Mouse (Mus musculus) forebrain, embryonic 10.5 days (tissue): ENCODE data around the gene Nhlrc2. TPM values are rescaled to one million over a fixed set of nuclear protein-coding genes. Genes with fewer than 3 reads are reported as not detected.

Experiments used
- DNase-seq: peaks from one replicate; pipeline ENCODE4 v3.0.0-alpha.2; 2017; ENCODE audit warnings: low spot score; ENCODE audit errors: extremely low spot score
- H3K27ac ChIP-seq: fragments of 300-500 bp; sonication (generic); 2 replicates; pipeline ENCODE4 v1.5.1; 2016; ENCODE audit warnings: mild to moderate bottlenecking
- H3K27me3 ChIP-seq: fragments of 300-500 bp; sonication (generic); 2 replicates; pipeline ENCODE4 v1.6.1; 2016; ENCODE audit warnings: mild to moderate bottlenecking; ENCODE audit not compliant: poor library complexity, severe bottlenecking
- H3K36me3 ChIP-seq: fragments of 300-500 bp; sonication (generic); replicated peaks from 2 replicates; pipeline ENCODE4 v1.6.1; 2016; ENCODE audit warnings: mild to moderate bottlenecking, moderate library complexity
- H3K4me1 ChIP-seq: fragments of 300-500 bp; sonication (generic); 2 replicates; pipeline ENCODE4 v1.6.1; 2016
- H3K4me3 ChIP-seq: fragments of 300-500 bp; sonication (generic); 2 replicates; pipeline ENCODE4 v1.5.1; 2016; ENCODE audit warnings: mild to moderate bottlenecking, moderate library complexity
- H3K9me3 ChIP-seq: fragments of 300-500 bp; sonication (generic); 2 replicates; pipeline ENCODE4 v1.6.1; 2016; ENCODE audit warnings: mild to moderate bottlenecking, moderate library complexity
- WGBS: fragments of 180-500 bp; shearing (Covaris S2); methylation state at CpG from one replicate; pipeline ENCODE4 v1.1.7; 2016; 5-methylcytosine and 5-hydroxymethylcytosine counted together
- polyA plus RNA-seq: library from polyadenylated mRNA; unstranded; fragments of >200 nt; fragmentation: Nextera tagmentation; extraction: Ambion mirVana; gene quantifications from 2 replicates; pipeline ENCODE4 v1.2.1, GENCODE M21; 2016

Gene Nhlrc2
- polyA plus RNA-seq, 1 experiment from 2014 or later: 13.7 TPM

DNA sequence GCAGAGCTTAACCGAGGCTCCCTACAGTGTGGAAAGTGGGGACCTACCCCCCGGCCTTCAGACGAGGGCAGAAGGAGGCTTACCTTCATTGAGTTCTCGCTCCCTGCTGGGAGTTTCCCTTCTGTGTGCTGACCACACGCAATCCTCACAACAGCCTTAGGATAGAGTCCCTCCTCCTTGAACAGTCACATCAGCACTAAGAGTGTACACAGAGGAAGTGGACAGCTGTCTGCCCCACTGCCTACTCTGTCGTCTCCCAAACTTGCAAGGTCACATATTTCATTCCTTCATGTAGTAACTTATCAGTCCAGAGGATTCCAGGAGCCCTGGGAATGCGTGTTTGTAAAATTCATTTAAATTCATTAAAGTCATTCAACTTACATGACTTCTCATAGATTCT lies 52.7 kb downstream of the Nhlrc2 start:
- H3K9me3 ChIP-seq: no peaks in the 10 kb centered on the region
- H3K27ac ChIP-seq: no peak overlapping the region
- H3K27me3 ChIP-seq: no peaks in the 10 kb centered on the region
- WGBS: 78% methylated on average over 7 of the region's 7 CpGs
- H3K36me3 ChIP-seq: peaks cover 72% of the 10 kb centered on the region
- no peak for DNase-seq
- no peak overlapping the region for H3K4me3 ChIP-seq
- H3K4me1 ChIP-seq: peaks cover 9% of the 10 kb centered on the region; the same call in 1 of the 2 replicates

DNA sequence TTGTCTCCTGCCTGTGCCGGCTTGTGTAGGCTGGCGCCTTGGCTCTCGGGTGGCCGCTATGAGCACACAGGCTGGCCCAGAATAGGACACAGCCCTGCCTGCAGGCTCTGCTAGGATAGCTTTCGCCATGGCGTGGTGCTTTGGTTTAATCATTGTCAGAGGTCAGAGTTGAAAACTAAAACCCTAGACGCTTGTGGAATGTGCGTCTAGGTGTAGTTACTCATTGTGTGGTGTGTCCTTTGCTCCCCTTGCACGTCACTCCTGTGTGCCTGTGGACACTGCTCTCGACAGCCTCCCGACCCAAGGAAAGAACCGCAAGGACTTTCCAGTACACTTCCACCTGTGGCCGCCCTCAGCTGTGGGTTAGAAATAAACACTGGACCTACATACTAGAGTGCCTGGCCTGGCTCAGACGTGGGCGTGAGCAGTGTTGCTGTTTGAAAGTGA lies 53.9 kb downstream of the Nhlrc2 start:
- Histone ChIP-seq H3K4me1 (peaks cover 9% of the 10 kb centered on the region; the same call in 1 of the 2 replicates), H3K27ac (no peak overlapping the region), H3K36me3 (peaks cover 61% of the 10 kb centered on the region), H3K4me3 (no peak overlapping the region), H3K9me3 (no peaks in the 10 kb centered on the region), H3K27me3 (no peaks in the 10 kb centered on the region)
- no peak for DNase-seq
- WGBS: 86% methylated on average over 15 of the region's 15 CpGs

DNA sequence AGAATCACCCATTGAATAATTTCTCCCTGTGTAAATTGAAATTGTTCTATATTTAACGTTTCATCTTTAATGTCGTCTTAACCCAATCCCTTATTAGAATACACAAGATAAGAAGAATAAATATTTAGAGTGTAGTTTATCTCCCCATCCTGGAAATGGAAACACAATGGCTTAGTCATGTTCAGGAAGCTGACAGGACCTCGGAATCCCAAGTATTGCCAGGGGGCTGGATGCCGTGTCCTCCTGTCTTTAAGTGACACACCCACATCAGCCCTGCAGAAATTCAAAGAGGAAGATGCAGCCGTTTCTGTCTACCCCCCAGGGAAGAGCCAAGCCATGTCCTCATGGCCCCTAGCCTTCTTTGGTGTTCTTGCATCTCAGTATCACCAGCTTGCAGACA lies 60.9 kb downstream of the Nhlrc2 start:
- no peaks in the 10 kb centered on the region for H3K27me3 ChIP-seq
- 70% methylated on average over 5 of the region's 5 CpGs for WGBS
- H3K4me3 ChIP-seq: no peak overlapping the region
- 0 out of 2 replicates have a peak, but pooled peaks cover 5% of the 10 kb centered on the region for H3K36me3 ChIP-seq
- no peak for DNase-seq
- H3K9me3 ChIP-seq: no peaks in the 10 kb centered on the region
- H3K27ac ChIP-seq: no peak overlapping the region
- no peaks in the 10 kb centered on the region for H3K4me1 ChIP-seq

DNA sequence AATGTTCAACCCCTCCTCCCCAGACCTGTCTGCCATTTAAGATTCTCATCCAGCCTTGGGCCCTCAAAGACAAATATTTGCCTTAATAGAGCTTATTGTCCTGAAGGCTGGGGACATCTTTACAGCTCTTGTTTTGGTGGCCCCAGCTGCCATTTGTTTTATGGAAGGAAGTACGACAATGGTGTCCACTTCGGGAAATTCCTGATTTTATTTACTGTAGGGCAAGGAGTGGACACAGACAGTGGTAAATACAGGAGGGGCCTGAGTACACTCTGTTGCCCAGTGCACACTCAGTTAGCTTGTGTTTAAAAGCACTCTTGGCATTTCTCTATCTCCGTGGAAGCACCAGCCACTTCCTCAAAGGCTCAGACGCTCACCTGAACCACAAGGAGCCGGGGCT lies 66.1 kb downstream of the Nhlrc2 start:
- H3K27me3 ChIP-seq: no peaks in the 10 kb centered on the region
- no peaks in the 10 kb centered on the region for H3K4me1 ChIP-seq
- no peak overlapping the region for H3K27ac ChIP-seq
- H3K4me3 ChIP-seq: no peak overlapping the region
- DNase-seq: no peak
- no peaks in the 10 kb centered on the region for H3K36me3 ChIP-seq
- H3K9me3 ChIP-seq: no peaks in the 10 kb centered on the region
- 93% methylated on average over 5 of the region's 5 CpGs for WGBS

DNA sequence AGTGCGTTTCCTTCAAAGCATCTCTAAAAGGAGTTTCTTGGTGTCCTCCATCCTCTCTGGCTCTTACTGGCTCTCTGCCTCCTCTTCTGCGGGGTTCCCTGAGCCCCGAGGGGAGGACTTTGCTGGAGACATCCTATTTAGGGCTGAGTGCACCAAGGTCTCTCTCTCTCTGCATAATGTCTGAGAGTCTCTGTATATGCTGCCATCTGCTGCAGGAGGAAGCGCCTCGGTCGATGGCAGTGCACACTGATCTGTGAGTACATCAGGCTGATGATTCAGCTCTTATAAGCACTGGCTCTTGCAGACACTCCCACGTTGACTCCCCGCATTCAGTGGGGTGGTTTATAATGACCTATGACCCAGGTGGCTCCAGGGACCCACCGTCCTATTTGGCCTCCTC lies 70.8 kb downstream of the Nhlrc2 start:
- Histone ChIP-seq H3K36me3 (no peaks in the 10 kb centered on the region), H3K27me3 (no peaks in the 10 kb centered on the region), H3K9me3 (no peaks in the 10 kb centered on the region), H3K27ac (no peak overlapping the region), H3K4me3 (no peak overlapping the region), H3K4me1 (no peaks in the 10 kb centered on the region)
- DNase-seq: no peak
- 79% methylated on average over 9 of the region's 9 CpGs for WGBS

DNA sequence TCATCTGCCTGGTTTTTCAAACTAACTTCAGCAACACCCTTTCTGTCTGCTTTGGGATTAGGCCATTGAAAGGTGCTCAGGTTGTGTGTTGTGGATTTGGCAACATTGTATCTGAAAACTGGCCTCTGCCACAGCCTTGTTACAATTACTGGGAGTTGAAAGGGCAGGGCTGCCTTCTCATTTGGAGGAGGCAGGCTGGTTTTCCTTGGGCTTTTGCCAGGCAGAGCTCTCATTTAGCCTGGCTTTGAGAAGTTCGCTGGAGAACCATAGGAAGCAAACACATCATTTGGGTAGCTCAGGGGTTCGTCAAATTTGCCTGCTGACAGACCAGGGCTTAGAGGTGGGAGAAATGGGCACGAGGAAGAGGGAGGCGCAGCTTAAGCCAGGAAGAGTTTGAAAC lies 71.5 kb downstream of the Nhlrc2 start:
- no peak for DNase-seq
- no peaks in the 10 kb centered on the region for H3K36me3 ChIP-seq
- H3K27ac ChIP-seq: no peak overlapping the region
- no peaks in the 10 kb centered on the region for H3K9me3 ChIP-seq
- no peak overlapping the region for H3K4me3 ChIP-seq
- WGBS: 79% methylated on average over 4 of the region's 4 CpGs
- no peaks in the 10 kb centered on the region for H3K27me3 ChIP-seq
- H3K4me1 ChIP-seq: no peaks in the 10 kb centered on the region

DNA sequence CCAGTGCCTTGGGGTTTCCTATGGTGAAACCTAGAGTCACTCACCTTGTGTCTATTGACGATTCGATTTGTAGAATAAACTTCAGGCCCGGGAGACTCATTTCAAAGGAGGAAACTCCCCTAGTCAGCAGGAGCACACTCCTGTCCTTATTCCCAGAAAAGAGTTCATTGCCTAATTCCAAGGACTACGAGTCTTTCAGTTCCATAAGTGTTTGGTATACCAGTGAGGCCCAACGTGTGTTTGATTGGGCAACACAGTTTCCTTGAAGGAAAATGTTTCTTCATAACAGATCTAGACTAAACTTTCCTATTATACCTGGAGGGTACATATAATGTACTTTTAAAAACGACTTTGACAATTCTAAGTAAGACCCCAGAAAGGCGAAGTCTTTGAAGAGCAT lies 73.8 kb downstream of the Nhlrc2 start:
- WGBS: 90% methylated on average over 7 of the region's 7 CpGs

DNA sequence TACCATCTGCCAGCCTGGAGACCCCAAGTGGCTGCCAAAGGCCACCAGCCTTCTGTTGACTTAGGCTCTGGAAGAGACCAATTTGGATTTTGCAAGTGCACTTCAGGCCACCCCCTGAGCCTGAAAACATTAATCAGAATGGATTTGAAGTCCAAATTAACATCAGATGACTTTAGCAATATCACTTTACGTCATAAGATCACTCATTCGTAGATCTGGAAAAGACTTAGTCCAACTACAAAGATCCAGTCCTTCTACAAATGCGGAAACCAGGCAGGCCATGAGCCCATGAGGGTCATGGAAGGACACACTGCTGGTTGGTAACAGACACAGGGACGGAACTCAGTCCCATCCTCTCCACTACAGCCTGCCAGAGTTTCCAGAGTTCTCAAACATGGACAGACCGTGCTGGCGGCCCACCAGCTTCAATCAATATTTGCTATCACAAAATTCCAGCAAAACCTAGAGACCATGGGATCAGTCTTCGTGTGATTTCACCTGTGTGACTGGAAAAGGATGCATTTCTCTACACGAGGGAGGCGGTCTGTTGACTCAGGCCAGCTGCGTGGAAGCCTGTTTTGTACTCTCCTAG lies 79.9 kb downstream of the Nhlrc2 start:
- no peak overlapping the region for H3K4me3 ChIP-seq
- no peak overlapping the region for H3K27ac ChIP-seq
- H3K9me3 ChIP-seq: no peaks in the 10 kb centered on the region
- no peaks in the 10 kb centered on the region for H3K27me3 ChIP-seq
- DNase-seq: no peak
- 0 out of 2 replicates have a peak, but pooled peaks cover 6% of the 10 kb centered on the region for H3K4me1 ChIP-seq
- WGBS: 88% methylated on average over 10 of the region's 10 CpGs
- H3K36me3 ChIP-seq: no peaks in the 10 kb centered on the region

More for the DNA sequence above, 73.8 kb downstream of the Nhlrc2 start:
- no peak for DNase-seq
- Histone ChIP-seq H3K36me3 (no peaks in the 10 kb centered on the region), H3K4me1 (no peaks in the 10 kb centered on the region), H3K4me3 (no peak overlapping the region), H3K9me3 (no peaks in the 10 kb centered on the region), H3K27me3 (no peaks in the 10 kb centered on the region), H3K27ac (no peak overlapping the region)

DNA sequence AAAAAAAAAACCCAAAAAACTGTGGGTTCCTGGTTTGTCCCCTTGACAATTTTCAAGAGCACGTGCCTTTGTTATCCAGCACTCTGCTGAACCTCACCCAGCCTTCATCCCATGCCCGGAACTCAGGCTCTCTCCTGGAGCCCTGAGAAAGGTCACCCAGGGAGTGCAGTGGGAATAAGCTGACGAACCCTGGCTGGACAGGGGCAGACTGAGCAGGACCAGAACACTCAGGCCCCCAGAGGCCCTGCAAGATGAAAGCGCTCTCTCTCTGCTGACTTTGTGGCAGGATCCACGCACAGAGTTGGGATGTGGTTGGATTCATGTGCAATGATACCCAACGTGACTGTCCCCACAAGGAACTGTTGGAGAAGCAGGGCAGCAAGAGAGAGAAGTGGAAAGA lies 81.6 kb downstream of the Nhlrc2 start:
- Histone ChIP-seq H3K9me3 (no peaks in the 10 kb centered on the region), H3K4me1 (0 out of 2 replicates have a peak, but pooled peaks cover 6% of the 10 kb centered on the region), H3K36me3 (no peaks in the 10 kb centered on the region), H3K27me3 (no peaks in the 10 kb centered on the region), H3K27ac (no peak overlapping the region), H3K4me3 (no peak overlapping the region)
- 75% methylated on average over 6 of the region's 6 CpGs for WGBS
- no peak for DNase-seq

DNA sequence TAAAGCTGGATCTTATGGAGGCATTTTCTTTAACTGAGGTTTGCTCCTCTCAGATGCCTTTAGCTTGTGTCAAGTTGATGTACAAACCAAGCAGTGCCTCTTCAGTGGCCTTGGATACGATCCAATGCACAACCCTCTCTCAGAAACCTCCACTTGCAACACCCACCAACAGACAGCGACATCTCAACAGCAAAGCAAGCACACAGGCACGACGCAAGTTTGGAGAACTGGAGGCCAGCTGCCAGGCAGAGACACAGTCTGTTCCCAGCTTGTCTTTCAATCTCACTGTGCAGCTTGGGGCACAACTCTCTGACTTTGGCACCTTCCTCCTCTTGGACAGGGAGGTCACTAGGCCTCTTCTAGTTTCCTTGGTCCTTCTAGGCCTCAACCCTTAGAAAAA lies 83.0 kb downstream of the Nhlrc2 start:
- Histone ChIP-seq H3K36me3 (no peaks in the 10 kb centered on the region), H3K27me3 (no peaks in the 10 kb centered on the region), H3K4me3 (no peak overlapping the region), H3K9me3 (no peaks in the 10 kb centered on the region), H3K27ac (0 out of 2 replicates have a peak overlapping the region, but pooled peaks have one; percentile 30), H3K4me1 (0 out of 2 replicates have a peak, but pooled peaks cover 6% of the 10 kb centered on the region)
- DNase-seq: no peak
- WGBS: 93% methylated on average over 4 of the region's 4 CpGs

DNA sequence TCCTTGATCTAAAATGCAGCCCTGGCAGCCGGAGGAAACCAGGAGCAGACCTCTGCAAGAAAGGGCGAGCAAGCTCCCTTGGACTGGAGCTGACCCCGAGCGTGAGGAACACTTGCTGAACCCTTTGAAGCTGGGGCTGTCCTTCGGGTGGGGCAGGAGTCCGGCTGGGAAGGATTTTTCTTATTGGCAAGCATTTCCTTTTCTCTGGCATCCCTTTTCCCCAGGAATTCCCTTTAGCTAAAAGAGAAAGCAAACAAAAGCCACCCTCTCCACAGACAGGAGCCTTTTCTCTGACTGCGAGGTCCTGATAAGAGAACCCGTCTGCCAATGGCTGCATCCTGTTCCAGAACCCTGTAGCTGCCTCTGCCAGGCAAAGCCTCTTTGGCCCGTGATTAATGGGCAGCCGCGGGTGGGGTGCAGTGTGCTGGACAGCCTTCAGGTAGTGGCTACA lies 83.4 kb downstream of the Nhlrc2 start:
- Histone ChIP-seq H3K27ac (0 out of 2 replicates have a peak overlapping the region, but pooled peaks have one; percentile 30), H3K27me3 (no peaks in the 10 kb centered on the region), H3K4me3 (no peak overlapping the region), H3K4me1 (0 out of 2 replicates have a peak, but pooled peaks cover 6% of the 10 kb centered on the region), H3K36me3 (no peaks in the 10 kb centered on the region), H3K9me3 (no peaks in the 10 kb centered on the region)
- WGBS: 69% methylated on average over 11 of the region's 11 CpGs
- DNase-seq: no peak

DNA sequence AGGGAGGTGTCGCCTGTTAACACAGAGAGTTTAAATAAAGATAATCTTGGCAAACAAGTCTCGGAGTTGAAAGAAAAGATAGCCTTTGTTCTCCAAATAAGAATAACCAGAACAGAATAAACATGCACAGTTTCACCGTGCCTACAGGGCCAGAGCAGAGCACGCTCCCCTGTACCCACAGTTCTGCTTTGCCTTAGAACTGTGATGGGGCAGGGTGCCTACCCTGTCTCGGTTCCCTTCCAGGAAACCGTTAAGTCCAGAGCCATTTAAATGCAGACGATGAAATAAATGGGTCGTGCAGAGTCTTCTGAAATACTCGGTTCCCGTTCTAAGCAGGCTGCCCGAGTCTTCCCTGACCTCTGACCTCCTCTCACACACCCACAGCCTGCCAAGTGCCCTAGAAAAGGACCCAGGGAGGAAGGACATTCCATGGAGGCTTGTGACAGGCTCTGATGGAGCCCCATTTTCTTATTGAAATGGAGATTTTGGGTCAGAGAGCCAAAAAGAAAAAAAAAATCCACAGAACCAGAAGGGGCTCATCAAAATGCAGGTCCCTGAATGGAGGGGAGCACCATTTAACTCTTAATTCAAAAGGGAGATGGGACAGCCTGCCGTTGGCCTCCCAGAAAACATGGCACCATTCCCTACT lies 89.1 kb downstream of the Nhlrc2 start:
- H3K9me3 ChIP-seq: peaks cover 6% of the 10 kb centered on the region; the same call in 1 of the 2 replicates
- no peak for DNase-seq
- 66% methylated on average over 12 of the region's 12 CpGs for WGBS
- H3K4me1 ChIP-seq: peaks cover 15% of the 10 kb centered on the region
- H3K4me3 ChIP-seq: no peak overlapping the region
- H3K36me3 ChIP-seq: no peaks in the 10 kb centered on the region
- H3K27me3 ChIP-seq: no peaks in the 10 kb centered on the region
- no peak overlapping the region for H3K27ac ChIP-seq

DNA sequence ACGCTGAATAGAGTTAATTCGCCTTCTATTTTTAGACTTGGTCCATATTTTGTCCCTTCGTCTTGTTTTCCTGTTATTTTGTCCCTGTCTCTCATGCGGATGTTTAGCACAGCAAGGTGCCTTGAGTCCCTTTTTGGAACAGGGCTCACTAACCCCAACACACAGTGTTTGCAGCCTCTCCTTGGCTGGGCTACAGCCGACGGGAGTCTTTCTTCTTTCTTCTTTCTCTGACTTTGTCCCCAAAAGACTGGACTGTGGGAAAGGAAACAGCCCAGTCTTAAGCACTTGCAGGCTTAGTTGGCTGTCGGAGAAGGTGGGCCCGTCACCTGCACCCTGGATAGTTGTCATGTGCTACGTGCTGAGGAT lies 89.6 kb downstream of the Nhlrc2 start:
- Histone ChIP-seq H3K4me3 (no peak overlapping the region), H3K4me1 (peaks cover 15% of the 10 kb centered on the region), H3K36me3 (no peaks in the 10 kb centered on the region), H3K27me3 (no peaks in the 10 kb centered on the region), H3K27ac (no peak overlapping the region; the same call in 1 of the 2 replicates), H3K9me3 (peaks cover 8% of the 10 kb centered on the region; the same call in 1 of the 2 replicates)
- 83% methylated on average over 9 of the region's 9 CpGs for WGBS
- DNase-seq: no peak
